Mouse (Mus musculus) hindbrain, embryonic 15.5 days (tissue): Measurements from ENCODE around the gene Cacna1e. TPM values are rescaled to one million over a fixed set of nuclear protein-coding genes. Genes with fewer than 3 reads are reported as not detected.

Source experiments
- ATAC-seq: fragments of 200-750 bp; cut with Nextera tagmentation; 2 replicates; pipeline ENCODE4 v1.8.0; 2017; ENCODE audit warnings: low read depth, moderate number of reproducible peaks, moderate TSS enrichment; ENCODE audit not compliant: low FRiP score
- H3K27ac ChIP-seq: fragments of 300-500 bp; sonication (generic); replicated peaks from 2 replicates; pipeline ENCODE4 v1.5.1; 2015; ENCODE audit warnings: mild to moderate bottlenecking, inconsistent platforms
- H3K27me3 ChIP-seq: fragments of 300-500 bp; sonication (generic); 2 replicates; pipeline ENCODE4 v1.6.1; 2015; ENCODE audit warnings: control low read depth, inconsistent platforms
- H3K36me3 ChIP-seq: fragments of 300-500 bp; sonication (generic); 2 replicates; pipeline ENCODE4 v1.6.1; 2015; ENCODE audit warnings: control low read depth, inconsistent platforms
- H3K4me1 ChIP-seq: fragments of 300-500 bp; sonication (generic); replicated peaks from 2 replicates; pipeline ENCODE4 v1.6.1; 2015; ENCODE audit warnings: control low read depth, inconsistent platforms
- H3K4me2 ChIP-seq: fragments of 300-500 bp; sonication (generic); 2 replicates; pipeline ENCODE4 v1.6.1; 2015; ENCODE audit warnings: moderate library complexity, mild to moderate bottlenecking, inconsistent platforms
- H3K4me3 ChIP-seq: fragments of 300-500 bp; sonication (generic); 2 replicates; pipeline ENCODE4 v1.5.1; 2015; ENCODE audit warnings: mild to moderate bottlenecking, inconsistent platforms
- H3K9ac ChIP-seq: fragments of 300-500 bp; sonication (generic); 2 replicates; pipeline ENCODE4 v1.6.1; 2015; ENCODE audit warnings: inconsistent platforms
- H3K9me3 ChIP-seq: fragments of 300-500 bp; sonication (generic); 2 replicates; pipeline ENCODE4 v1.6.1; 2016; ENCODE audit warnings: control low read depth, inconsistent platforms
- WGBS: fragments of 180-500 bp; shearing (Covaris S2); methylation state at CpG from one replicate; pipeline ENCODE4 v1.1.7; 2015; 5-methylcytosine and 5-hydroxymethylcytosine counted together
- polyA plus RNA-seq: library from polyadenylated mRNA; unstranded; fragments of >200 nt; fragmentation: Nextera tagmentation; extraction: Ambion mirVana; gene quantifications from 2 replicates; pipeline ENCODE4 v1.2.1, GENCODE M21; 2015

Cacna1e gene
- polyA plus RNA-seq, 1 experiment from 2014 or later: 15.2 TPM

DNA sequence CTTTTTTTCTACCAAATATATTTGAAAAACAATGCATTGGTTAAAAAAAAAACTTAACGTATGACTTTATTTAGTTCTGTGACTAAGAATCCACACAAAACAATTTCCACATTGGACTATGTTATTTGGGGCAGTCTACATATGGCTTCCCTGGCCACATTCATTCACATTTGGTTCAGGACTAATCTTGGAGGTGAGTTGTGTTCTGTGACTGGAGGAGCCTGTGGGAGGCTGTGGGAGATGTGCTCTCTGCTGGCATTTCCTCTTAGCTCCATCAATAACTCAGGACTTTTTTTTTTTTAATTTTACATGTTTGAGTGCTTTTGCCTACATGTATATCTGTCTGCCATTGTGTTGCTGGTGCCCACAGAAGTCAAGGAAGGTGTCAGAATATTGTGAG is 281.8 kb downstream of the Cacna1e start:
- 98% methylated on average over 1 of the region's 1 CpGs for WGBS
- ATAC-seq: no peak

DNA sequence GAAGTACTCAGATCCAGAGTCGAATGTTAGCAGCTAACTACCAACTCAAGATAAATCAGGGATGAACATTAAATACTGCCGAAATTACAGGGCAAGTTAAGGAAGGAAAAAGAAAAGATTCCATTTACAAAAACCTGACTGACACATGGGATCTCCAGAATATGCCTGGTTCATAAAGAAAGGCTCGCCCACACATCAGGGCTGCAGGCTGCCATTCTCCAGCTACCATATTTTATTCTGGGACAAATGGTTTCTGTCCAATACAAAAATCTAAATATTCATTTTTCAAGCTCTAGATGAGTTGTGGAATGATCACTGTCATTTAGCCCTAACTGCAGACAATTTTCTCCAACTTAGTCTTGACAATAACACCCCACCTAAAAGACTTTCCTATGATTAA is 301.8 kb downstream of the Cacna1e start:
- Histone ChIP-seq H3K27ac (no peak overlapping the region), H3K4me1 (no peaks in the 10 kb centered on the region), H3K36me3 (no peaks in the 10 kb centered on the region), H3K4me3 (no peak overlapping the region), H3K27me3 (no peaks in the 10 kb centered on the region), H3K4me2 (no peak overlapping the region), H3K9ac (no peak overlapping the region), H3K9me3 (no peaks in the 10 kb centered on the region)
- WGBS: 88% methylated on average over 3 of the region's 3 CpGs
- ATAC-seq: no peak

More for the DNA sequence above, 281.8 kb downstream of the Cacna1e start:
- H3K4me1 ChIP-seq: no peaks in the 10 kb centered on the region
- no peak overlapping the region for H3K9ac ChIP-seq
- no peak overlapping the region for H3K4me3 ChIP-seq
- H3K36me3 ChIP-seq: no peaks in the 10 kb centered on the region
- H3K27me3 ChIP-seq: no peaks in the 10 kb centered on the region
- no peak overlapping the region for H3K27ac ChIP-seq
- no peak overlapping the region for H3K4me2 ChIP-seq
- H3K9me3 ChIP-seq: no peaks in the 10 kb centered on the region

DNA sequence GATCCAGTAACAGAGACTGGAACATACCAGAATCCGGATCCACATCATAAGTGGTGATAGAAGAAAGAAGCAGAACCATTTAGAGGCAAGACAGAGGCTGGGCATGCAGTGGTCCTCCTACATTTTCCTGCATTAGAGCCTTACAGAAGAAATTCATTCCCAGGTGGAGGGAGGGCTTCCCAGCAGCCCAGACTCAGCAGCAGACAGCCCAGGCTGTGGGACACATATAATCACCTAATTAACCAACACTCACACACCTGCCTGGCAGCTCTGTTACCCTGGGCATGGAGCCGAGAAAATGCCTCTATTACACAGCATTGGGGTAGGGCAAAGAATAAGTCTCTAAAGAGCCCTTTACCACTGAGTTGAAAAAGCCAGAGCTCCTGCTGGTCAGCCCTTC is 304.4 kb downstream of the Cacna1e start:
- Histone ChIP-seq H3K4me3 (no peak overlapping the region), H3K9ac (no peak overlapping the region), H3K4me2 (no peak overlapping the region), H3K27me3 (no peaks in the 10 kb centered on the region), H3K36me3 (no peaks in the 10 kb centered on the region), H3K27ac (no peak overlapping the region), H3K9me3 (no peaks in the 10 kb centered on the region), H3K4me1 (no peaks in the 10 kb centered on the region)
- WGBS: 71% methylated on average over 2 of the region's 2 CpGs
- no peak for ATAC-seq

DNA sequence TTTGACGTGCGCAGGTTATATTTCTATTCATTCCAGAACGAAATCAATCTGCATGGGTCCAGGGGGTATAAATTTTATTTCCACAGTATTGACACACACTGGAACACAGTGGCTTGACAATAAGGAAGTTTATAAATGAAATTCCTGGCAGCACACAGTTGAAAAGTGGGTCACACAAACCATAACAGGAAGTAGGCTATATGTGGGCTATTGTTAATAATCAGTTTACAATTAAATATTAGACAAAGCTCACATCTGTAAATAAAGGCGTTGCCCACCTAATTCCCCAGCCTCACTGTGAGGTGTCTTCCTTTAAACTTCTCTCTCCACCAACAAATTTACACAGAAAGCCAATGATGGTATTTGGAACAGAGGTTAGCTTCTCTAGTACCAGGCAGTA is 305.6 kb downstream of the Cacna1e start:
- 80% methylated on average over 4 of the region's 4 CpGs for WGBS
- no peak for ATAC-seq

DNA sequence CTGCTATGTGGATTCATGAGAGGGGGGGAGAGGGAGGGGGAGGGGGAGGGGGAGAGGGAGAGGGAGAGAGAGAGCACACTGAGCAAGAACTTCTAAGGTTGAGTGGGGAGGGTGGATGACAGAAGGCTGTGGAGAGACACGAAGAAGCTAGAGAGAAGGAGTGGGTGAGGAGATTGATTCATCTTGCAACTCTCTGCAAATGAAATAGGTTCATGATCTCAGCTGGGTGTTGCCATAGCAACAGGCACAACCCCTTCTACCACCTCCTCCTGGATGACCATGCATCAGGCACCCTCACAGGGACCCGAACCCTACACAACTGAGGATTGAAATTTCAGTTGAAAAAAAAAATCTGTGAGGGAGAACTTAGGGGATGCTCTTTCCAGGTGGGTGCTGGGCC is 307.9 kb downstream of the Cacna1e start:
- 66% methylated on average over 2 of the region's 2 CpGs for WGBS
- H3K4me1 ChIP-seq: no peaks in the 10 kb centered on the region
- no peak overlapping the region for H3K4me2 ChIP-seq
- H3K36me3 ChIP-seq: no peaks in the 10 kb centered on the region
- H3K9me3 ChIP-seq: no peaks in the 10 kb centered on the region
- no peak for ATAC-seq
- no peaks in the 10 kb centered on the region for H3K27me3 ChIP-seq
- H3K27ac ChIP-seq: no peak overlapping the region
- no peak overlapping the region for H3K9ac ChIP-seq
- H3K4me3 ChIP-seq: no peak overlapping the region

More for the DNA sequence above, 305.6 kb downstream of the Cacna1e start:
- Histone ChIP-seq H3K36me3 (no peaks in the 10 kb centered on the region), H3K9ac (no peak overlapping the region), H3K9me3 (no peaks in the 10 kb centered on the region), H3K4me2 (no peak overlapping the region), H3K27me3 (no peaks in the 10 kb centered on the region), H3K4me1 (no peaks in the 10 kb centered on the region), H3K4me3 (no peak overlapping the region), H3K27ac (no peak overlapping the region)

DNA sequence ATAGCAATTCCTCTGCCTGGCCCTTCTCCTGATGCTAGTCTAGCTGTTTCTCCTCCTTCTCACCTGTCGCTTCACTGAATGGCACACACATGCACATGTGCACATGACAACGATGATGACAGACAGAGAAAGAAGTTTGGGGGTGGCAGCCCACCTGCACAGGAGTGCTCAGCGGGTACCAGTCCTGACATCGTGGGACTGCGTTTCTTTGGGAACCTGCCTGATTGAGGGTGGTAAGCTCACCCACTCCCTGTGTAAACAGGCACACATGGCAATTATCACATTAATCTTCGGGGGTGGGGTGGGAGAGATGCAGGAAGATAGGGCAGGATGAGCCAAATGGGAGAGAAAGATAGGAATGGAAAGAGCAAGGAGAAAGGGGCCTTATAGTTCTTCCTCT is 318.3 kb downstream of the Cacna1e start:
- Histone ChIP-seq H3K4me3 (no peak overlapping the region), H3K36me3 (no peaks in the 10 kb centered on the region), H3K9ac (no peak overlapping the region), H3K27ac (no peak overlapping the region), H3K9me3 (no peaks in the 10 kb centered on the region), H3K4me2 (no peak overlapping the region), H3K27me3 (no peaks in the 10 kb centered on the region), H3K4me1 (no peaks in the 10 kb centered on the region)
- WGBS: 90% methylated on average over 6 of the region's 6 CpGs
- ATAC-seq: no peak

DNA sequence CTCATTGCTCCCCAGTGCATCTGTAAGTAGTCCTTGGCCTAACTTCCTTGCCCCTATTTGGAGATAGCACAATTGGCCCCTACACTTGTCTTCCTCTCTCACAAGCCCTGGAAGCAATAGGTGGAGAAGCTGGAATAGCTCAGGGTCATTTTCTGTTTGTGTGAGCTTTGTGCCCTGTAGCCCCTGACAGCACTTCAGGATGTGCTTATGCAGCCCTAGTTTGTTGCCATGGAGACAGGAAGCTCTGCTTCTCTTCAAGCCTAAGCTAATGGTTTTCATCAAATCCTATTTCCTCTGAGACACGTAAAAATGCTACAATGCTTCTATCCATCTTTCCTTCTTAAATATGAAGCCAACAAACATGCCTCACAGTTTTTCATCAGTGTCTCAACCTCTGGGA is 328.5 kb downstream of the Cacna1e start:
- Histone ChIP-seq H3K4me1 (peaks cover 14% of the 10 kb centered on the region), H3K36me3 (no peaks in the 10 kb centered on the region), H3K9me3 (no peaks in the 10 kb centered on the region), H3K4me3 (no peak overlapping the region), H3K27ac (peak overlapping the region; percentile 50), H3K4me2 (no peak overlapping the region), H3K27me3 (no peaks in the 10 kb centered on the region), H3K9ac (no peak overlapping the region)
- WGBS: 18% methylated on average over 1 of the region's 1 CpGs
- ATAC-seq: peak; percentile 69; the same call in 1 of the 2 replicates

DNA sequence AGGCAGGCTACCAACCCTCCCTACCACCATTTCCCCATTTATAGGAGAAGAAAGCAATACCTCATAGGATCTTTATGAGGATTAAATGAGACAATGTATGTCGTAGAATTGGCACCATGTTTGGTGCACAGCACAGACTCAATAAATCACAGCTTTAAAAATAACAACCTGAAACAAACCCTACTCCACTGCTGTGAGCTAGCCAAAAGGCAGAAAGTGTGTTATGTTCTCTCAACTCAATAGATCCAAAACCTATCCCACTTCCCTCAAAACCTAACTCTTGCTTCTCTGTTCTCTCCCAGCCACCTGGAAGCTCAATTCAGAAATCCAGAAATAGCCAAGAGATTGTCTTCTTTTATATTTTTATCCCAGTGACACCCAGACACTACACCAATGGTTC is 331.2 kb downstream of the Cacna1e start:
- Histone ChIP-seq H3K4me3 (no peak overlapping the region), H3K9ac (no peak overlapping the region), H3K4me2 (no peak overlapping the region), H3K9me3 (no peaks in the 10 kb centered on the region), H3K27ac (no peak overlapping the region), H3K27me3 (no peaks in the 10 kb centered on the region), H3K4me1 (peaks cover 14% of the 10 kb centered on the region), H3K36me3 (no peaks in the 10 kb centered on the region)
- ATAC-seq: no peak
- 73% methylated on average over 1 of the region's 1 CpGs for WGBS

DNA sequence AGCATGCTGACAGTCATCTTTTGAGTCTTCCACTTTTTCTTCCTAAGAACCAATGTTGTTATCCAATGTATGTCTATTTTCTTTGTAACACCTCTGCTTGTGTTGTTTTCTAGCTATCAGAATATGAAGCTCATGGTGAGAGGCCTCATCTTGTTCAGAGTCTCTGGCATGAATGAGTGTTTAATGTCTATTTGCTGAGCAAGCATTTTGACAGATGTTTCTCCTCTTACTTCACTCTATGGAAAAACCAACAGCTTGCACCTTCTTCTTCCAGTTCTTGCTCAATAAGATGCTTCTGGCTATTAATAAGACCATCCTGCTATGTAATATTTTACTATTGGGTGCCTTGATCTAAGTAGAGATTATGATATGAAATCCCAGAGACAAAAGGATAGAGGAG is 346.9 kb downstream of the Cacna1e start:
- peaks cover 13% of the 10 kb centered on the region; the same call in 1 of the 2 replicates for H3K4me1 ChIP-seq
- H3K36me3 ChIP-seq: no peaks in the 10 kb centered on the region
- H3K4me3 ChIP-seq: no peak overlapping the region
- ATAC-seq: no peak
- H3K27ac ChIP-seq: no peak overlapping the region
- no peaks in the 10 kb centered on the region for H3K27me3 ChIP-seq
- no peak overlapping the region for H3K4me2 ChIP-seq
- no peak overlapping the region for H3K9ac ChIP-seq
- H3K9me3 ChIP-seq: no peaks in the 10 kb centered on the region

DNA sequence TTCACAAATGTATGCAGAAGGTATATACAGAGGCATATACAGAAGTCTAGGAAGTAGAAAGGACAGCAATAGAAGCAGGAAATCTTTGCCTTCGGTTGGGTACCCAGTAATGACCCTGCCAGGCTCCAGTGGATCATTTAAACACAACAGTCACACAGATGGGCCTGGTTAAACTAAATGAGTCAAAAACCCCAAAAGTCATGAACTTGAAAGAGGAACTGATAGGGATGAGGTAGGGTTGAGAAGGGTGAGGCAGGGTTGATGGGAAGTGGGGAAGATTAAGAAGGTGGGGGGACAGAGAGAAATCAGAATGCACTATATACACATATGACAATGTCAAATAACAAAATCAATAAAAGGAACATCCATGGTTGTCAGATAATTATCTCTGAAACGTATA is 347.5 kb downstream of the Cacna1e start:
- Histone ChIP-seq H3K4me2 (no peak overlapping the region), H3K9ac (no peak overlapping the region), H3K4me3 (no peak overlapping the region), H3K27me3 (no peaks in the 10 kb centered on the region), H3K4me1 (peaks cover 13% of the 10 kb centered on the region; the same call in 1 of the 2 replicates), H3K27ac (no peak overlapping the region), H3K36me3 (no peaks in the 10 kb centered on the region), H3K9me3 (no peaks in the 10 kb centered on the region)
- ATAC-seq: no peak
- WGBS: 79% methylated on average over 2 of the region's 2 CpGs

DNA sequence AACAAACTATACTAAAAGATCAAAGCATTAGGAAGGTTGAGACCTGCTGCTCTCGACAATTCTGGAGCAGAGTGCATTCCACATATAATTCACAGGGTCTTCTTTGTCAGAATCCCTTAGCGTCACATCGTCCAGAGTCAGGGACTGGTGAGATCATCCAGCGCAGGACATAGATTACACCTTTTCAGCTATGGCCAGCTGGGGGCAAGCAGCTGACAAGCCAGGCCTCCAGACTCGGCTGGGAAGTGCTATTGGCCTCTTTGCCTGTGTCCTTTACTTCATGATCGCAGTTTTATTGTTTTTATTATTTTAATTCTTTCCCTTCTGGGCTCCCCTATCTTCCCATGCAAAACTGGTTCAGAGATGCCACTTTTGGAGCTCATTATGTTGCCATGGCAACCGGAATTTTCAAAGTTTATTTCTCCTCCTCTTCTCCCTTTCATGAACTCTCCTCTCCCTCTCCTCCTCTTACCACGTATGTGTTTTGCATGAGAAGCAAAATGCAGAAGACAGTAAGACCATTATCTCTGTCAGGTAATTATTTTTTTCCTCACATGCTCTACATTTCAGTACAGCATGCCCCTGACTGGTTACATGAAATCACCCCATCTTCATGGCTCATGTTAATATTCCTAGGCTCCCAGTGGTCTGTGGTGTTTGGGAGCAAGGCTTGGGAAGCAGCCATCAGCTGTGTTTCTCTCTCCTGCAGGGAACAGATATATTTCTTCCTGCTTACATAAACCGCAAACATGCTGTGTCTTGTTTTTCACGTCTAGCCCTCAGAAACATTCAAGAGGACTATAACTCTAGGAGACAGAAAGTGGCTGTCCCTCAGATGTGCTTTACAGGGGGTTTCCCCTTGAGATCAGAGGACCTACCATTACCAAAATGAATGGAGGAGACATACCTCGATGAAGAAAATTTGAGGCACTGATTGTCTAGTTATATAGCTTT is 351.0 kb downstream of the Cacna1e start:
- peaks cover 13% of the 10 kb centered on the region; the same call in 1 of the 2 replicates for H3K4me1 ChIP-seq
- no peaks in the 10 kb centered on the region for H3K9me3 ChIP-seq
- ATAC-seq: no peak
- H3K4me3 ChIP-seq: no peak overlapping the region
- no peaks in the 10 kb centered on the region for H3K36me3 ChIP-seq
- no peak overlapping the region for H3K4me2 ChIP-seq
- no peak overlapping the region for H3K9ac ChIP-seq
- H3K27ac ChIP-seq: peak overlapping the region; percentile 35; the same call in 1 of the 2 replicates
- 56% methylated on average over 11 of the region's 11 CpGs for WGBS
- no peaks in the 10 kb centered on the region for H3K27me3 ChIP-seq

DNA sequence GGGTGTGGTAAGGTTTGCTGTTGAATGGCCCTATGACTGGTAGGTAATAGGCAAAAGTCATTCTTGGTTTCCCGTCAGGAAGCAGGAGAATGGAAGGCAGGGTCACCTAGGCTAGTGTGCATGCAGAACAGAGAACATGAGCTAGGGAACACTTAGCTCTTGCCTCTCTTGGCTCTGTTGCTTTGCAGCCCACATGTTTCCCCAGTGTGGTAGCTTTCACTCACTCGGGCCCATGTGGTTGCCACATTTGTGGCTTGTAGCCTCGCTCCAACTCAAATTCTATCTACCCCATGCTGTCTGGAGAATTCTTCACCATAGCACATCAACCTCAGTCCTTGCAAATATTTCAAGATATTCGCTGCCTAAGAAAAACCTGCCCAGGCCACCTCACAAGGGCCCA is 354.6 kb downstream of the Cacna1e start:
- Histone ChIP-seq H3K4me1 (peaks cover 13% of the 10 kb centered on the region; the same call in 1 of the 2 replicates), H3K27ac (no peak overlapping the region), H3K4me2 (no peak overlapping the region), H3K9me3 (no peaks in the 10 kb centered on the region), H3K4me3 (no peak overlapping the region), H3K27me3 (no peaks in the 10 kb centered on the region), H3K9ac (no peak overlapping the region), H3K36me3 (no peaks in the 10 kb centered on the region)
- ATAC-seq: no peak
- 92% methylated on average over 4 of the region's 4 CpGs for WGBS
